Mouse (Mus musculus) MEL (cell line): ENCODE measurements around the gene Map1lc3a. TPM values are rescaled to one million over a fixed set of nuclear protein-coding genes. Genes with fewer than 3 reads are reported as not detected.

Experiments
- DNase-seq: peaks from one replicate; pipeline ENCODE4 v3.0.0; 2011; ENCODE audit warnings: low read depth, low spot score
- H3K27ac ChIP-seq: 2 replicates; pipeline ENCODE4 v1.5.1; 2012; ENCODE audit warnings: low read depth, mild to moderate bottlenecking, control low read depth, low read length, moderate library complexity; ENCODE audit not compliant: control insufficient read depth
- H3K27me3 ChIP-seq, 2 experiments: fragments of 150-350 bp in 1 of 2; sonication (generic) in 1 of 2; 2 replicates each; pipeline ENCODE4 v1.6.1; 2012; ENCODE audit warnings: low read length in 2 of 2, mild to moderate bottlenecking in 2 of 2, improper control_type of control experiment in 1 of 2, moderate library complexity in 1 of 2; ENCODE audit not compliant: insufficient read depth in 2 of 2, control insufficient read depth in 1 of 2
- H3K36me3 ChIP-seq, 2 experiments: 2 replicates each; pipeline ENCODE4 v1.6.1; 2012 to 2014; ENCODE audit warnings: low read length in 2 of 2, improper control_type of control experiment in 1 of 2, inconsistent platforms in 1 of 2, mild to moderate bottlenecking in 1 of 2; ENCODE audit not compliant: insufficient read depth in 2 of 2, control insufficient read depth in 1 of 2
- H3K4me1 ChIP-seq, 2 experiments: fragments of 150-350 bp in 1 of 2; sonication (generic) in 1 of 2; 2 replicates each; pipeline ENCODE4 v1.6.1; 2012; ENCODE audit warnings: low read length in 2 of 2, improper control_type of control experiment in 1 of 2, mild to moderate bottlenecking in 1 of 2; ENCODE audit not compliant: insufficient read depth in 2 of 2, control insufficient read depth in 1 of 2
- H3K4me3 ChIP-seq, 2 experiments: fragments of 150-350 bp in 1 of 2; sonication (generic) in 1 of 2; 2 replicates each; pipeline ENCODE4 v1.5.1; 2012; ENCODE audit warnings: low read depth in 2 of 2, low read length in 2 of 2, mild to moderate bottlenecking in 2 of 2, moderate library complexity in 2 of 2, control low read depth in 1 of 2, improper control_type of control experiment in 1 of 2; ENCODE audit not compliant: control insufficient read depth in 1 of 2, insufficient read depth in 1 of 2
- H3K79me2 ChIP-seq: 2 replicates; pipeline ENCODE4 v1.6.1; 2012; ENCODE audit warnings: mild to moderate bottlenecking, low read length, moderate library complexity; ENCODE audit not compliant: control insufficient read depth, poor library complexity, insufficient read depth
- H3K9ac ChIP-seq: 2 replicates; pipeline ENCODE4 v1.6.1; 2012; ENCODE audit warnings: low read depth, mild to moderate bottlenecking, control low read depth, low read length, moderate library complexity; ENCODE audit not compliant: control insufficient read depth, poor library complexity, severe bottlenecking
- H3K9me3 ChIP-seq: fragments of 150-350 bp; sonication (generic); replicated peaks from 2 replicates; pipeline ENCODE4 v1.6.1; 2012; ENCODE audit warnings: mild to moderate bottlenecking, low read length, improper control_type of control experiment, moderate library complexity; ENCODE audit not compliant: insufficient read depth
- CHD1 ChIP-seq: IDR thresholded peaks from 2 replicates; pipeline ENCODE4 v1.6.1; 2012; ENCODE audit warnings: low read depth, mild to moderate bottlenecking, inconsistent platforms, low read length, improper control_type of control experiment
- CHD2 ChIP-seq: IDR thresholded peaks from 2 replicates; pipeline ENCODE4 v1.6.1; 2011; ENCODE audit warnings: low read length, improper control_type of control experiment
- CTCF ChIP-seq, 3 experiments: IDR thresholded peaks in 2 of 3; conservative IDR thresholded peaks in 1 of 3; 2 replicates each; pipeline ENCODE4 v1.5.1; 2011 to 2012; ENCODE audit warnings: low read length in 3 of 3, low read depth in 2 of 3, mild to moderate bottlenecking in 2 of 3, improper control_type of control experiment in 1 of 3, inconsistent platforms in 1 of 3, mixed read lengths in 1 of 3, moderate library complexity in 1 of 3; ENCODE audit not compliant: control insufficient read depth in 1 of 3, insufficient read depth in 1 of 3, poor library complexity in 1 of 3, severe bottlenecking in 1 of 3
- E2F4 ChIP-seq: IDR thresholded peaks from 2 replicates; pipeline ENCODE4 v1.6.1; 2011; ENCODE audit warnings: low read depth, low read length, improper control_type of control experiment, borderline replicate concordance
- EP300 ChIP-seq, 2 experiments: IDR thresholded peaks; 2 replicates each; pipeline ENCODE4 v1.6.1; 2011; ENCODE audit warnings: improper control_type of control experiment in 2 of 2, low read length in 2 of 2, low read depth in 1 of 2, mild to moderate bottlenecking in 1 of 2
- GATA1 ChIP-seq: IDR thresholded peaks from 2 replicates; pipeline ENCODE4 v1.6.1; 2011; ENCODE audit warnings: low read depth, low read length, improper control_type of control experiment
- HCFC1 ChIP-seq: IDR thresholded peaks from 2 replicates; pipeline ENCODE4 v1.6.1; 2012; ENCODE audit warnings: low read depth, mild to moderate bottlenecking, inconsistent platforms, low read length, improper control_type of control experiment, moderate library complexity
- MAFK ChIP-seq: IDR thresholded peaks from 2 replicates; pipeline ENCODE4 v1.6.1; 2011; ENCODE audit warnings: low read depth, mild to moderate bottlenecking, low read length, improper control_type of control experiment, borderline replicate concordance
- MEF2A ChIP-seq: IDR thresholded peaks from 2 replicates; pipeline ENCODE4 v1.6.1; 2014; ENCODE audit warnings: low read depth, mild to moderate bottlenecking, inconsistent platforms, low read length, improper control_type of control experiment; ENCODE audit not compliant: poor library complexity, insufficient replicate concordance, severe bottlenecking; ENCODE audit errors: extremely low read depth
- MYB ChIP-seq: IDR thresholded peaks from 2 replicates; pipeline ENCODE4 v1.6.1; 2011; ENCODE audit warnings: mild to moderate bottlenecking, low read depth, low read length, improper control_type of control experiment
- POLR2A ChIP-seq, 2 experiments: IDR thresholded peaks; 2 replicates each; pipeline ENCODE4 v1.6.1; 2011 to 2012; ENCODE audit warnings: low read length in 2 of 2, mild to moderate bottlenecking in 2 of 2, control low read depth in 1 of 2, improper control_type of control experiment in 1 of 2, low read depth in 1 of 2, moderate library complexity in 1 of 2; ENCODE audit not compliant: control insufficient read depth in 1 of 2, insufficient read depth in 1 of 2, poor library complexity in 1 of 2
- RAD21 ChIP-seq: IDR thresholded peaks from 2 replicates; pipeline ENCODE4 v1.6.1; 2011; ENCODE audit warnings: mild to moderate bottlenecking, low read depth, low read length, improper control_type of control experiment
- SIN3A ChIP-seq: IDR thresholded peaks from 2 replicates; pipeline ENCODE4 v1.6.1; 2012; ENCODE audit warnings: low read length, improper control_type of control experiment, inconsistent platforms
- SMC3 ChIP-seq: IDR thresholded peaks from 2 replicates; pipeline ENCODE4 v1.6.1; 2011; ENCODE audit warnings: low read depth, low read length, improper control_type of control experiment
- USF2 ChIP-seq, 2 experiments: IDR thresholded peaks; 2 replicates each; pipeline ENCODE4 v1.6.1; 2011 to 2012; ENCODE audit warnings: improper control_type of control experiment in 2 of 2, low read length in 2 of 2, borderline replicate concordance in 1 of 2, inconsistent platforms in 1 of 2, low read depth in 1 of 2, mild to moderate bottlenecking in 1 of 2; ENCODE audit not compliant: insufficient read depth in 1 of 2
- polyA plus RNA-seq, 2 experiments: library from polyadenylated mRNA; stranded (reverse) in 1 of 2; unstranded in 1 of 2; fragments of >175 nt in 1 of 2; fragments of >200 nt in 1 of 2; gene quantifications; 2 replicates each; pipeline versions ENCODE4 v1.2.1 to v1.2.4; 2012; ENCODE audit warnings: low replicate concordance in 2 of 2, low read depth in 1 of 2; ENCODE audit not compliant: insufficient read length in 2 of 2, insufficient read depth in 1 of 2, missing spikeins in 1 of 2
- total RNA-seq: library from RNA; depleted of rRNA; stranded (reverse); fragments of 300-350 nt; gene quantifications from 2 replicates; pipeline ENCODE4 v1.2.3, GENCODE M21; 2012

Map1lc3a gene
- total and polyA plus RNA-seq, 3 experiments: 11.4 to 12.4 TPM; not detected in 1

DNA sequence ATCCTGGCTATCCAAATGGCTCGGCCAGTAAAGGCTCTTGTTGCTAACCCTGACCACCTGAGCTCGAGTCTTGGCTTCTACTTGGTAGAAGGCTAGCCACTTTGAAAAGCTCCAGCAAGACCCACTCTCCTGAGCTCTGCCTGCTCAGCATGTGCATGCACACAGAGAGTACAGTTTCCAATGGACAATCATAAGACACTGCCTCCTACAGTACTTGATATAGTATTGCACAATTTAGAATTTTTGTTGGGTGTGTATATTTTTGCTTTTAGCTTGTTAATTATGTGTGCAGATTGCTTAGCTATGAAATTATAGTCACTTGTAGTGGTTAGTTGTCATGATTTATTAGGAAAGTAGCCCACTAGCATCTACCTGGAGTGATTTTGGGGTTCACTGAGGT is 27.4 kb upstream of the Map1lc3a start:
- no peaks in the 10 kb centered on the region for H3K4me1 ChIP-seq
- H3K27ac ChIP-seq: no peak overlapping the region
- H3K4me3 ChIP-seq: no peak overlapping the region
- H3K9me3 ChIP-seq: no peaks in the 10 kb centered on the region
- TF ChIP-seq SMC3 (peak; percentile 36; the same call in 1 of the 2 replicates), POLR2A (IDR thresholded peaks at IDR 0.05; ENCODE audit: control insufficient read depth in 1 of 2, insufficient read depth in 1 of 2, low read depth in 1 of 2, low read length in 2 of 2, poor library complexity in 1 of 2) (no peak), RAD21 (peak; percentile 14), CTCF (IDR thresholded peaks at IDR 0.05 in 2 of 3, conservative IDR thresholded peaks at IDR 0.05 in 1 of 3; ENCODE audit: control insufficient read depth in 1 of 3, insufficient read depth in 1 of 3, low read depth in 2 of 3, low read length in 3 of 3, poor library complexity in 1 of 3, severe bottlenecking in 1 of 3) (peak in 2 of 3 experiments; percentile 31 to 47; a peak in 3 of 6 replicates)
- H3K36me3 ChIP-seq: peaks cover 0 to 7% of the 10 kb centered on the region in 2 experiments; a peak in 2 of 4 replicates
- no peak overlapping the region for H3K9ac ChIP-seq
- H3K79me2 ChIP-seq: no peaks in the 10 kb centered on the region
- peak; percentile 25 for DNase-seq
- no peaks in the 10 kb centered on the region; a peak in 1 of 4 replicates for H3K27me3 ChIP-seq

DNA sequence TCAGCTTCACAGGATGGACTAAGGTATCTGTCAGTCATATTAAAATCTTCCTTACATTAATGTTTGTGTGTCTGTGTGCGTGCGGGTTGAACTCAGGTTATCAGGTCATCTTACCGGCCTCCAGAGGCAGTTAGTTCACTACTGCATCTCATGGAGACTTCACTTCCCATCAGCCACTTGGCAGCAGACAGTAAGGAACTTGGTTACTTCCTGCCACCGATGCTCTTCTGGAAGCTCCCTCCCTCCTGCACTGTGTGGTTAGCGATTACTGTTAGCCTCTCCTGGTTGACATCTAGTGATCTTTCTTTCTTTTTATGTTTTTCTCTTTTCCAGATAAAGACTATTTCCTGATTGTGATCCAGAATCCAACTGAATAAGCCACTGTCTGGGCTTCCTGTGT is 26.5 kb upstream of the Map1lc3a start:
- Histone ChIP-seq H3K9me3 (no peaks in the 10 kb centered on the region), H3K36me3 (no peaks in the 10 kb centered on the region; a peak in 1 of 4 replicates), H3K9ac (no peak overlapping the region), H3K79me2 (no peaks in the 10 kb centered on the region), H3K4me1 (no peaks in the 10 kb centered on the region), H3K27ac (no peak overlapping the region), H3K4me3 (no peak overlapping the region), H3K27me3 (no peaks in the 10 kb centered on the region; a peak in 1 of 4 replicates)
- no peak for DNase-seq
- TF ChIP-seq HCFC1 (peak; percentile 67), MEF2A (no peak), SIN3A (no peak), GATA1 (no peak)

- no peak overlapping the region for H3K4me3 ChIP-seq
- no peaks in the 10 kb centered on the region for H3K4me1 ChIP-seq
- H3K79me2 ChIP-seq: no peaks in the 10 kb centered on the region
- no peak overlapping the region for H3K27ac ChIP-seq
- no peak overlapping the region for H3K9ac ChIP-seq
- H3K36me3 ChIP-seq: no peaks in the 10 kb centered on the region
- no peak for DNase-seq
- no peak for TF ChIP-seq MAFK
- TF ChIP-seq SMC3: no peak
- no peak for TF ChIP-seq POLR2A (IDR thresholded peaks at IDR 0.05; ENCODE audit: control insufficient read depth in 1 of 2, insufficient read depth in 1 of 2, low read depth in 1 of 2, low read length in 2 of 2, poor library complexity in 1 of 2)
- TF ChIP-seq EP300 (IDR thresholded peaks at IDR 0.05; ENCODE audit: low read depth in 1 of 2, low read length in 2 of 2): no peak
- no peak for TF ChIP-seq USF2 (IDR thresholded peaks at IDR 0.05; ENCODE audit: borderline replicate concordance in 1 of 2, insufficient read depth in 1 of 2, low read depth in 1 of 2, low read length in 2 of 2)
- TF ChIP-seq E2F4: no peak
- no peak for TF ChIP-seq MYB
- no peak for TF ChIP-seq CHD1
- no peak for TF ChIP-seq CHD2
- TF ChIP-seq HCFC1: no peak
- TF ChIP-seq, all 39 proteins: peak for 0
- no peaks in the 10 kb centered on the region for H3K9me3 ChIP-seq
- H3K27me3 ChIP-seq: no peaks in the 10 kb centered on the region
Observed at GRCm38 (mm10) chr2:155265526-155265925, 10.6 kb upstream of the Map1lc3a start.
